Mouse (Mus musculus) CD8-positive naive resting alpha-beta T cell, adult 2 months (primary cell): Measurements from ENCODE around the gene Asb10.
A peak's percentile ranks its signal among the peaks of the same experiment; 100 is the strongest.

Experiments
- DNase-seq, 2 experiments: peaks; one replicate each; pipeline ENCODE4 v3.0.0; 2022; ENCODE audit warnings: low read depth in 2 of 2, low spot score in 2 of 2

Asb10 gene

GRCm38 (mm10) chr5:24492546-24493285 lies 48.1 kb downstream of the Asb10 start:
- no peak for DNase-seq

- no peak for DNase-seq
Observed at GRCm38 (mm10) chr5:24490413-24490920, 50.3 kb downstream of the Asb10 start.

GRCm38 (mm10) chr5:24486738-24487137 lies 54.0 kb downstream of the Asb10 start:
- DNase-seq = no peak

- DNase-seq = peak; percentile 61 to 70
Observed at GRCm38 (mm10) chr5:24486097-24486496, 54.7 kb downstream of the Asb10 start.

- DNase-seq = no peak
Observed at GRCm38 (mm10) chr5:24484963-24485362, 55.8 kb downstream of the Asb10 start.

- DNase-seq = no peak
Observed at GRCm38 (mm10) chr5:24483326-24483725, 57.5 kb downstream of the Asb10 start.
